Mouse (Mus musculus) spleen, postnatal 10 days (tissue): ENCODE results near the gene Tnip2.

Source experiments
- DNase-seq, 2 experiments: peaks; one replicate each; pipeline ENCODE4 v3.0.0; 2021 to 2022; ENCODE audit warnings: low spot score in 2 of 2

The Tnip2 gene

DNA sequence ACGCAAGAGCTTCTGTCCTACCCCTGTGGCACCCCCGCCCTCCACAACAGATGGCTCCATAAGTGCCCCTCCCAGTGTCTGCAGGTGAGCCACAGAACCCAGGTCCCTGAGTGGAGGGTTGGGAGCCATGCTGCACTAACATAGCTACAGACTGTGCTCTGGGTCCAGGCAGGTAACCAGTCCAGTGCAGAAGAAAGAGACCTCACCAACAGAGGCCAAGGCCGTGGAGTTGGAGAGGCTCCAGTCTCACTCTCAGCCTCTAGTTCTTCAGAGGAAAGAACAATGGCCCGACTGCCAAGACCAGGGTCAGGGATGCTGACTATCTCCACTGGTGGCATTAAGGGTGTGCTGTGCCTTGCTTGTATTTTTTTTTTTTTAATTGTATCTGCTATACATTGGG is 52.5 kb downstream of the Tnip2 start:
- DNase-seq, result no peak

DNA sequence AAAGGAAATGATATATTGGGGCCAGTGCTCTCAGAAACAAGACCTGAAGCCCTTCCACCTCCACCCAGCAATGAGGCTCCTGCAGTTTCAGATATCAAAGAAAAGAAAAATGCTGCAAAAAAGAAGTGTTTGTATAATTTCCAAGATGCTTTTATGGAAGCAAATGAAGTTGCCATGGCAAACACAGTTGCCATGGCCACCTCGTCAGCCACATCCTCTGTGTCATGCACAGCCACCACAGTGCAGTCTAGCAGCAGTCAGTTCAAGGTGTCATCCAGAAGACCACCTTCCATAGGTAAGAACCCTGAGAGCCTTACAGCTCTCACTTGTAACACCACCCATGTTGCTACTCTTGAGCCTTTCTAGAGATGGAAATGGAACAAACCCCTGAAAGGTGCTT is 54.8 kb downstream of the Tnip2 start:
- DNase-seq, result no peak

DNA sequence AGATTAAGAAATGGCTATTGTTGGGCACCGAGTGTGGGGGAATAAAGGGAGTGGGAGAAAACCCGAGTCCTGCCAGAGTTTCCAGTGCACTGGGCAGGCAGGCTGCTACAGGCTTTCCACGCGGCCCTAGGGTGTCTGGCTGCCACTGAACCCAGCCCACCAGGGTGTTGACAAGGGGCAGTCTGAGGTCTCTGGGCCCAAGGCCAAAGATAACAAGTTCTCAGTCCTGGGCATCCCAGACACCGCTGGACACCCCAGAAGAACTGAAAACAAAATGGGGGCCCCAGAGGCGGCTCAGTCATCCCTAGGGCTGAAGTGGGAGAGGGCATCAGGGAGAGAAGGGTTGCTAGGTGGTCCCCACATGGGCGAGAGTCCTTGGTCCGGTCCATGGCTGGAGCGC is 67.6 kb downstream of the Tnip2 start:
- DNase-seq, result no peak
